Mouse (Mus musculus) spleen, adult 2 months (tissue): ENCODE results near the gene Hes5.

Experiments used
- CTCF ChIP-seq: fragments of 200-500 bp; IDR thresholded peaks from 2 replicates; pipeline ENCODE4 v1.5.1; 2011; ENCODE audit warnings: mild to moderate bottlenecking, inconsistent platforms; ENCODE audit not compliant: insufficient read depth, insufficient read length, insufficient replicate concordance; ENCODE audit errors: extremely low read depth
- POLR2A ChIP-seq: fragments of 200-500 bp; IDR thresholded peaks from 2 replicates; pipeline ENCODE4 v1.6.1; 2011; ENCODE audit warnings: low read depth, low read length, inconsistent platforms

GRCm38 (mm10) chr4:155007641-155008040 lies 46.9 kb downstream of the Hes5 start:
- TF ChIP-seq POLR2A (no peak), CTCF (no peak)
